Mouse (Mus musculus): Measurements from ENCODE around the gene Lipc. TPM values are rescaled to one million over a fixed set of nuclear protein-coding genes. Genes with fewer than 3 reads are reported as not detected.

Lipc gene
- total and polyA plus RNA-seq, 2 experiments from 2014 or later = not detected

DNA sequence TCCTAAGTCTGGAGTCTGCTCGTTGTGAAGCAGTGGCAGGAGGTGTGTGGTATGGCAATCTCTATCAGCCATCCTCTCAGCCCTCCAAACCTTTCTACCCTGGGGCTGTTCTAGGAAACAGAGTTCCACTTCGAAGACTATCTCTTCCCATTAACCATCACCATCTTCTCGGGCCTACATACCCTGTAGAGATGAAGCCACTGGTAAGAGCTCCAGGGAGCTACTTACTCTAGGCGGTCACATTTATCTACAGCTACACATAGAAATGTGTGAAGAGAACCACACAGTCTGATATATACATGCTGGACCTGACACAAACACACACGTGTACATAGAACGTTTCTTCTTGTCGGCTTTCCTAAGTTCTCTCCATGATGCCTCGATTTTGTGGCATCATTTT, 79.4 kb downstream of the Lipc start:
- TF ChIP-seq CTCF (IDR thresholded peaks at IDR 0.05) = no peak
- Histone ChIP-seq H3K4me1 (ENCODE audit: insufficient read depth, low read length) (no peaks in the 10 kb centered on the region), H3K9me3 (ENCODE audit: low read length) (no peaks in the 10 kb centered on the region), H3K4me2 (ENCODE audit: low read depth, low read length, poor library complexity, severe bottlenecking) (no peak overlapping the region), H3K27ac (ENCODE audit: low read depth, low read length) (no peak overlapping the region), H3K36me3 (ENCODE audit: insufficient read depth, low read length) (no peaks in the 10 kb centered on the region), H3K9ac (replicated peaks; ENCODE audit: low read length, poor library complexity, severe bottlenecking) (no peak overlapping the region), H3K4me3 (ENCODE audit: low read depth, low read length) (no peak overlapping the region), H3K27me3 (ENCODE audit: insufficient read depth, low read length) (no peaks in the 10 kb centered on the region)
- ATAC-seq (ENCODE audit: low FRiP score) = no peak
- no peak for DNase-seq (ENCODE audit: low spot score)
- 82% methylated on average over 8 of the region's 8 CpGs for WGBS

DNA sequence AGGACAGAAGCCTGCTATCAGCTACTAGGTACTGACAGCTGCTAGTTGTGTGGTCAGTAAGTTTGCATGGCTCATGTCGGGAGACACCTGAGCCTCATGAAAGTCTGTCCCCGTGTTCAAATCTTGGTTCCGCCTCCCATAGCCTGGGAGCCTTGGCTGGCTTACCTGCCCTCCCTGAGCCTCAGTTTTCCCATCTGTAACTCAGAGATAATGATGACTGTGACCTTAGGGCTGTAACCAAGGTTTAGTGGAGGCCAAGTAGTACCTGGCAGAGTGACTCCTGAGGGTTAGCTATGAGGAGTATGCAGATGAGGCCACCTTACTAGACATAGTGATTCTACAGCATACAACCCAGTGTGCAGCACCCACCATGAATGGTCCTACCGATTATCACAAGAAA, 81.7 kb downstream of the Lipc start:
- no peak for DNase-seq (ENCODE audit: low spot score)
- Histone ChIP-seq H3K4me3 (ENCODE audit: low read depth, low read length) (no peak overlapping the region), H3K9ac (replicated peaks; ENCODE audit: low read length, poor library complexity, severe bottlenecking) (no peak overlapping the region), H3K36me3 (ENCODE audit: insufficient read depth, low read length) (no peaks in the 10 kb centered on the region), H3K4me1 (ENCODE audit: insufficient read depth, low read length) (no peaks in the 10 kb centered on the region), H3K27ac (ENCODE audit: low read depth, low read length) (no peak overlapping the region), H3K9me3 (ENCODE audit: low read length) (no peaks in the 10 kb centered on the region), H3K27me3 (ENCODE audit: insufficient read depth, low read length) (no peaks in the 10 kb centered on the region), H3K4me2 (ENCODE audit: low read depth, low read length, poor library complexity, severe bottlenecking) (no peak overlapping the region)
- no peak for ATAC-seq (ENCODE audit: low FRiP score)
- WGBS = 93% methylated on average over 4 of the region's 4 CpGs
- TF ChIP-seq CTCF (IDR thresholded peaks at IDR 0.05) = no peak

DNA sequence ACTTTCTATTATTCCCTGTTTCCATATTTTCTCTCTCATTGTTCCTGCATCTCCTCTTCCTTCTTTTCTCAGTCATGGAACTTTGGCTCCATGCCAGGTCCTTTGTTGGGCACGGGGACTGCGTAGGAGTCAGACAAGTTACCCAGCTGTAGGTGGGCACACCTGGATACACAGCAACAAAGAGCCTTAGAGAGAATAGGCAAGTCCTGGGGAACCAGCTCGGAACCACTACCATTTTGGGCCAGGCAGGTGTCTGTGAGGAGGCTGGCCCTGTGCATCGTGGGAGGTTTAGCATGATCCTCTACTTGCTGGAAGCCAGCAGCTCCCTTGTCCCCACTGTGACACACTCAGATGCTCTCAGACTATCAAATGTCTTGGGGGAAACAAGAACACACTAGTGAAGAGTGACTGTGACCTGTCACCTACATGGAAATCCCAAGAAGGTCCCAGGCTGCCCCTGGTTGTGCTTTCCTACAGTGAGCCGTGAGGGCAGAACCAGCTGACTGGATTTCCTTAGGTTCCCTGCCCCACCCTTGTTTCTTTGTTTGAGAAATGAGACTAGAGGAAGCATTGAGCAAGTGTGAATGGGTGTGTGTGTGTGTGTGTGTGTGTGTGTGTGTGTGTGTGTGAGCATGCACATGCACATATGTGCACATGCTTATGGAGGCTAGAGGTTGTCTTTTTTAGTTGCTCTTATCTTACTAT, 82.7 kb downstream of the Lipc start:
- ATAC-seq (ENCODE audit: low FRiP score) (no peak), DNase-seq (ENCODE audit: low spot score) (no peak)
- Histone ChIP-seq H3K9me3 (ENCODE audit: low read length) (no peaks in the 10 kb centered on the region), H3K36me3 (ENCODE audit: insufficient read depth, low read length) (no peaks in the 10 kb centered on the region), H3K4me1 (ENCODE audit: insufficient read depth, low read length) (no peaks in the 10 kb centered on the region), H3K4me3 (ENCODE audit: low read depth, low read length) (no peak overlapping the region), H3K27ac (ENCODE audit: low read depth, low read length) (no peak overlapping the region), H3K27me3 (ENCODE audit: insufficient read depth, low read length) (no peaks in the 10 kb centered on the region), H3K9ac (replicated peaks; ENCODE audit: low read length, poor library complexity, severe bottlenecking) (no peak overlapping the region), H3K4me2 (ENCODE audit: low read depth, low read length, poor library complexity, severe bottlenecking) (no peak overlapping the region)
- 66% methylated on average over 5 of the region's 5 CpGs for WGBS
- no peak for TF ChIP-seq CTCF (IDR thresholded peaks at IDR 0.05)

DNA sequence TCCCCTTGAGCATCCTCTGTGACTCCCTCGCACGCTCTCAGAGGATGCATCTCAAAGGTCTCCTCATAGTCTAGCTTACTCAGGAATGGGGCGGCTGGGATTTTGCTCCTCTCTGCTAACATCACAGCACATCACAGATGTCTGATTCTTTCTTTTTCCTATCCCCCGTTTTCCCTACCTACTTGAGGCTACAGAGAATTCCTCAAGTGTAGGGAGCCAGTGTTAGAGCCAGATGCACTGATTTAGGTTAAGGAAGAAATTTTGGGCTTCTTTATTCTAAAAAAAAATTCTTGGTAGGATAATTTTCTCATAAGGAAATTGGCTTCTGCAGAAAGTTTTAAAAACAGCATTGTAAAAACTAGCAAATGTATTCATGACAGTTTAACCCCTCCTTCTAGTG, 84.6 kb downstream of the Lipc start:
- no peak overlapping the region for H3K9ac ChIP-seq (replicated peaks; ENCODE audit: low read length, poor library complexity, severe bottlenecking)
- TF ChIP-seq CTCF (IDR thresholded peaks at IDR 0.05) = no peak
- WGBS = 91% methylated on average over 4 of the region's 4 CpGs

DNA sequence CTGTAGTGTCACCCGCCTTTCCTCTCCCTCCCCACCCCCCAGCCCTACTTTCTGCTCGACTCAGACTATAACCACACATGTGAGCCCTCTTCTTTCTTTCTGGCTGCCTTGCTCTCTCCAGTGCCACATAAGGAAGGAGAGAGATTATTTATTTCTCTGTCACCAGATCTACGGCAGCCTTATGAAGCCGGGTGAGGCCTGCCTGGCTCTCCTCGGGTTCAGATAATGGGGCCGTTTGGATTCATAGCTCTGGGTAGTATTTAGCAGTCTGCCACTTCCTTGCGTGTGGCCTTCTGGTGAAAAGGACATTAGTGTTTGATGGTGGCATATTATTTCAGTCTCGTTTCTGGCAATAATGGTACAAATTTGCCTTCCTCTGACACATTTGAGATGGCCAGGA, 88.0 kb downstream of the Lipc start:
- WGBS = 78% methylated on average over 8 of the region's 8 CpGs
- Histone ChIP-seq H3K9ac (replicated peaks; ENCODE audit: low read length, poor library complexity, severe bottlenecking) (no peak overlapping the region), H3K36me3 (ENCODE audit: insufficient read depth, low read length) (no peaks in the 10 kb centered on the region), H3K4me2 (ENCODE audit: low read depth, low read length, poor library complexity, severe bottlenecking) (no peak overlapping the region), H3K9me3 (ENCODE audit: low read length) (no peaks in the 10 kb centered on the region), H3K4me3 (ENCODE audit: low read depth, low read length) (no peak overlapping the region), H3K27ac (ENCODE audit: low read depth, low read length) (no peak overlapping the region), H3K27me3 (ENCODE audit: insufficient read depth, low read length) (no peaks in the 10 kb centered on the region), H3K4me1 (ENCODE audit: insufficient read depth, low read length) (no peaks in the 10 kb centered on the region)
- no peak for TF ChIP-seq CTCF (IDR thresholded peaks at IDR 0.05)
- no peak for DNase-seq (ENCODE audit: low spot score)
- ATAC-seq (ENCODE audit: low FRiP score) = no peak

More for the DNA sequence above, 84.6 kb downstream of the Lipc start:
- H3K4me1 ChIP-seq (ENCODE audit: insufficient read depth, low read length) = no peaks in the 10 kb centered on the region
- H3K9me3 ChIP-seq (ENCODE audit: low read length) = no peaks in the 10 kb centered on the region
- H3K4me2 ChIP-seq (ENCODE audit: low read depth, low read length, poor library complexity, severe bottlenecking) = no peak overlapping the region
- no peak overlapping the region for H3K4me3 ChIP-seq (ENCODE audit: low read depth, low read length)
- DNase-seq (ENCODE audit: low spot score) = no peak
- H3K27ac ChIP-seq (ENCODE audit: low read depth, low read length) = no peak overlapping the region
- no peaks in the 10 kb centered on the region for H3K36me3 ChIP-seq (ENCODE audit: insufficient read depth, low read length)
- no peaks in the 10 kb centered on the region for H3K27me3 ChIP-seq (ENCODE audit: insufficient read depth, low read length)
- ATAC-seq (ENCODE audit: low FRiP score) = no peak

DNA sequence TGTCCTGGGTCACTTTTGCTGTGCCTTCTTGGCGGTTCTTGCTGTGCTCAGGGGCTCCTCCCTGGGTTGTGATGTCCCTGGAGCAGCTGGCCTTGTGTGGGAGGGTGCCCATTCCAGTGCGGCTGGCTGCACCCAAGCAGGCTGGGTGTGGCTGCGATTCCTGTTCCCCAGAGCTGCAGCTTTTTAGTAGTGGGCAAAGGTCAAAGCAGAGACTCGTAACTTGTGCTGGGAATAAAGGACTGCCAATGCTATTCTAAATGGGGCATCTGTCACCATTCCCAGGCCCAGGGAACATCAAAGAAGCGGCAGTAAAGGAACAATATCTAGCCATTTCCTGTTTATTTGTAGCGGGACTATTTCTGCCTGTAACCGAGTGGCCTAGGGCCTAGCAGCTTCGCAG, 88.7 kb downstream of the Lipc start:
- ATAC-seq (ENCODE audit: low FRiP score) (no peak), DNase-seq (ENCODE audit: low spot score) (no peak)
- no peak for TF ChIP-seq CTCF (IDR thresholded peaks at IDR 0.05)
- no peak overlapping the region for H3K9ac ChIP-seq (replicated peaks; ENCODE audit: low read length, poor library complexity, severe bottlenecking)
- no peak overlapping the region for H3K4me2 ChIP-seq (ENCODE audit: low read depth, low read length, poor library complexity, severe bottlenecking)
- H3K27ac ChIP-seq (ENCODE audit: low read depth, low read length) = no peak overlapping the region
- no peaks in the 10 kb centered on the region for H3K9me3 ChIP-seq (ENCODE audit: low read length)
- WGBS = 46% methylated on average over 8 of the region's 8 CpGs
- H3K27me3 ChIP-seq (ENCODE audit: insufficient read depth, low read length) = no peaks in the 10 kb centered on the region
- no peaks in the 10 kb centered on the region for H3K4me1 ChIP-seq (ENCODE audit: insufficient read depth, low read length)
- H3K36me3 ChIP-seq (ENCODE audit: insufficient read depth, low read length) = no peaks in the 10 kb centered on the region
- H3K4me3 ChIP-seq (ENCODE audit: low read depth, low read length) = no peak overlapping the region
